Mouse (Mus musculus): ENCODE measurements at regions not wholly inside any gene's neighbourhood (a gene's known extent, or its start where the extent isn't known, plus 50 kb on each side); places are given as distances from the start of the nearest gene placed in this dataset.

- in situ Hi-C loops (cut with MboI, MseI): loop anchor here (5.0 to 25.0 kb wide), 4 partner anchors 343 to 785 kb away; partner anchors contain the start of gene Tbc1d19 (in 1 of the 2)
Observed at GRCm38 (mm10) chr5:53329591-53329990, 62.7 kb downstream of the Smim20 start.

- in situ Hi-C loops (cut with MboI, MseI): loop anchor here in 1 of 2 experiments (25.0 kb wide), 1 partner anchor 776 kb away; no protein-coding TSS in a partner anchor
Observed at GRCm38 (mm10) chr5:53336704-53337103, 69.8 kb downstream of the Smim20 start.

- in situ Hi-C loops (cut with MboI, MseI): loop anchor here in 1 of 2 experiments (25.0 kb wide), 1 partner anchor 774 kb away; no protein-coding TSS in a partner anchor
Observed at GRCm38 (mm10) chr5:53337816-53338215, 70.9 kb downstream of the Smim20 start.

GRCm38 (mm10) chr5:53345164-53345563 lies 78.3 kb downstream of the Smim20 start:
- in situ Hi-C loops (cut with MboI, MseI): loop anchor here in 1 of 2 experiments (10.0 to 25.0 kb wide), 2 partner anchors 767 to 1780 kb away; partner anchors contain the start of gene Ppargc1a

DNA sequence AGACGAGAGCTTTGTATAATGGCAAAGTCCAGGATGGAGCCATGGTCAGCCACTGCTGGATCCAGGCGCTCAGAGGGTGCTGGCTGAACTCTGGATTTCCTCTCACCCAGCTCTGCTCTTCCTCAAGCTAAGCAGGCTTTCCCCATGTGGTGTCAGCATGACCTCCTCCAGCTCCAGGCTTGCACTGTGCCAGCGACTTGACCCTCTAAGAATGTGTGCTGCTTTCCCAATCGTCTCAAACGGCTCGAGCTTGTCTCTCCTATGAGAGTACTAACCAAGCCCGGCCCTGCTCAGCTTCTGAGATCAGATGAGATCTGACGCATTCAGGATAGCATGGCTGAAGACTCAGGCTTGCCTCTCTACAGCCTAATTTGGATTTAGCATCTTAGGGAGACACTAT lies 79.1 kb downstream of the Smim20 start:
- in situ Hi-C loops (cut with MboI, MseI): loop anchor here in 1 of 2 experiments (10.0 to 25.0 kb wide), 2 partner anchors 766 to 1781 kb away; partner anchors contain the start of gene Ppargc1a

DNA sequence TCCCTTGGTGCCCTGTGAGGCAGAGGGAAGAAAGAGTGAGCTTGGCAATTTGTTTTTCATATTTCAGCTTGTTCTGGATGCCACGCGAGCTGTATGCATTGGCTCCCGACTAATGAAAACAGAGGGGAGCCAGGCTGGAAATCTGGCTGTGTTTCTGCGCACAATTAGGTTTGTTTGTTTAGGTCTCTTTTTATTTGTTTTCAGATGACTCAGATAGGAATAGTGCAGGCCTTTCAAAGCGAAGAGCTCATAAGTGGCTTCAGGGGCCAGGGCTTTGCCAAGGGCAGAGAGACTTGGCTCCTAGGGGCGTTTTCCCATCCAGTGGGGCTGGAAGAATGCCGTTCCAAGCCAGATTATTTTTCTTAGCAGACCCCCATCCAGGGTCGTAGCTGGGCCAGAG lies 79.9 kb downstream of the Smim20 start:
- in situ Hi-C loops (cut with MboI, MseI): loop anchor here in 1 of 2 experiments (10.0 to 25.0 kb wide), 2 partner anchors 766 to 1782 kb away; partner anchors contain the start of gene Ppargc1a

DNA sequence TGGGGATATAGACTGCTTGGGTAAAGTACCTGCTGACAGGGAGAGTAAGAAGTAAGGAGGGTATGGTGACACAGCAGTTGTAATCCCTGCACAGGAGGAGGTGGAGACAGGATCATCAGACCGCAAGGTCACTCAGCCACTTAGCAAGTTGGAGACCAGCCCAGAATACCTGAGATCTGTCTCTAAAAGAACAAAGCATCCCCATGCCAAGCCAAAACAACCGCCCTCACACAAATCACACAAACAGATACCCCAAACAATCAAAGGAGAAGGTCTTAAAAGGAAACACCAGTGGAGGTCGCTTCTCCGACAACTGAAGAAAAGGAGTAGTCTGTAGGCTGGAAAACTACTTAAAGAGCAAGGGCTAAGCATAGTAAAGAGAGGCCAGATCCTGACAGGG lies 86.0 kb downstream of the Smim20 start:
- in situ Hi-C loops (cut with MboI, MseI): no loop called here

- in situ Hi-C loops (cut with MboI, MseI): no loop called here
Observed at GRCm38 (mm10) chr5:53354296-53354695, 87.4 kb downstream of the Smim20 start.

DNA sequence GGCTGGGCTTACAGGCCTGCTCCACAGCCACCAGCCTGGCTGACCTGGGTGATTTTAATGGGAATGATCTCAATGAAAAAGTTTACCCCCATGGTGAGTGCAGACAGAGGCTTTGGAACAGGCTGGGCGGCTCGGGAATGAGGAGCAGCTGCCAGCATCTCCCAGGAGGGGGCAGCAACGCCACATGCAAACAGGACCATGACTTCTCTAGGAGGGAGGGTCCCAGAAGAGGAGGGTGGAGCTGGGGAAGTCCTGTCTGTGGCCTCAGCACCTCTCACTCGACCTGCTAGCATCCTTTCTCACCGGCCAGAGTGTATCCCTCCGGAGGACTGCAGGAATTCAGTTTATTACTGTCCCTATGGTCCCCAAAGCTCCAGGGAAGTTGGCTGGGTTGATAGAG lies 88.2 kb downstream of the Smim20 start:
- in situ Hi-C loops (cut with MboI, MseI): loop anchor here (5.0 kb wide), 3 partner anchors 37 to 237 kb away; no protein-coding TSS in a partner anchor

DNA sequence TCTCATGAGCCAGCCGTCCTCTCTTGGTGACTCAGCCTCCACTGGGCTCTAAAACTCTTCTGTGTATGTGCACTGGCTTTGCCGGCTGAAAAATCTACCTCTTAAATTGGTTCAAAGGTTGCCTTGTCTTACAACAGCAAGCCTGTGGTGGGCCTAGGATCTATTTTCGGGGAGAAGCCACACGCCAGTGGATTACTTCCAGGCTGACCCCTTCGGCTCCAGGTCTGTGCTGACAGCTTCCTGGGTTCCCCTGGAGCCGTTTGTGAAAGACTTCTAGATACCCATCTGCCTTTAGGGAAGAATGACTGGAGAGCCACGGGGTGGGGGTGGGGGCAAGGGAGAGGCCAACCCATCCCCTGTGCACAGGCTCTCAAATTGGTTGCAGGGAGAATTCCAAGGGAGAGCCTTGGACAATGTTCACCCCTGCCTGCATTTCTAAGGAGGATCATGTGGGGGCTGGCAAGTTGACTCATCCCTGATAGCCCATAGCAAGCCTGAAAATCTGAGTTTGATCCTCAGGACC lies 90.3 kb downstream of the Smim20 start:
- in situ Hi-C loops (cut with MboI, MseI): loop anchor here (5.0 kb wide), 3 partner anchors 35 to 235 kb away; no protein-coding TSS in a partner anchor

- in situ Hi-C loops (cut with MboI, MseI): loop anchor here (5.0 kb wide), 3 partner anchors 34 to 234 kb away; no protein-coding TSS in a partner anchor
Observed at GRCm38 (mm10) chr5:53358181-53358580, 91.3 kb downstream of the Smim20 start.

GRCm38 (mm10) chr5:53359887-53360286 lies 93.0 kb downstream of the Smim20 start:
- in situ Hi-C loops (cut with MboI, MseI): loop anchor here (5.0 kb wide), 3 partner anchors 32 to 232 kb away; no protein-coding TSS in a partner anchor

- in situ Hi-C loops (cut with MboI, MseI): no loop called here
Observed at GRCm38 (mm10) chr5:53361295-53361694, 94.4 kb downstream of the Smim20 start.

DNA sequence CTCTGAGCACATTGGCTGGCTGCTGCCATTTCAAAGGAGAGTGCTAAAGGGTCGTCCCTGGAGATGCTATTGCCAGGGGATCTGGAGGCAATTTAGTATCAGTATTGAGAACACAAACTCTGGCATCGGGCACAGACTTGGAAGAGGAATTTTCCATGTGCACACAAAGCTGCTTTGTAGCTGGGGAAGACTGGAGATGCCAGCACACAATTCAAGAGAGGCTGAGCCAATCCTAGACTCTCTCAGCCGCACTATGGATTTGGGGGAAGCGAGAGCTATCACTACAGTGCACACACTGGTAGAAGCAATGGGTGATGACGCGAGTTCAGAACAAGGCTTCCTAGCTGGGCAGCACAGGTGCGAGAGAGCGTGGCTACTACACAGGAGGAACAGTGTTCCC lies 97.0 kb downstream of the Smim20 start:
- in situ Hi-C loops (cut with MboI, MseI): no loop called here

- in situ Hi-C loops (cut with MboI, MseI): no loop called here
Observed at GRCm38 (mm10) chr5:53366882-53367561, 98.9 kb upstream of the Rbpj start.

DNA sequence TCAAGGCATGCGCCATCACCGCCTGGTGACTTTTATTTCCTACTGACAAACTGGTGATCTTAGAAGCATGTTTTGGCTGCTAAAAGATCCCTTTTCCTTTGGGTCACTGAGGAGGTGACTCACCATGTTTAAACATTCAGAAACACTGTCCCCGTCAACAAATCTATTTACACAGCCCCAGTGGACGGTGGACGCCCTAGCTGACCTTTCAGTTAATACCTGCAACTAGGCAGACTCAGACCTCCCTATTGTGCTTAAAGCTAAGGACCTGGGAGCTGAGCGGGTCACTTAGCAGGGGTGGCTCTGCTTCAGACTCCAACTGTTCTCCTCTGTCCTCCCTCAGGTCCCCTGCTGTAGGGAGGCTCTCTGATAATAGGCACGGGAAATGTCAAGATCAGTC lies 95.7 kb upstream of the Rbpj start:
- in situ Hi-C loops (cut with MboI, MseI): no loop called here

GRCm38 (mm10) chr5:53371638-53372037 lies 94.3 kb upstream of the Rbpj start:
- in situ Hi-C loops (cut with MboI, MseI): no loop called here

DNA sequence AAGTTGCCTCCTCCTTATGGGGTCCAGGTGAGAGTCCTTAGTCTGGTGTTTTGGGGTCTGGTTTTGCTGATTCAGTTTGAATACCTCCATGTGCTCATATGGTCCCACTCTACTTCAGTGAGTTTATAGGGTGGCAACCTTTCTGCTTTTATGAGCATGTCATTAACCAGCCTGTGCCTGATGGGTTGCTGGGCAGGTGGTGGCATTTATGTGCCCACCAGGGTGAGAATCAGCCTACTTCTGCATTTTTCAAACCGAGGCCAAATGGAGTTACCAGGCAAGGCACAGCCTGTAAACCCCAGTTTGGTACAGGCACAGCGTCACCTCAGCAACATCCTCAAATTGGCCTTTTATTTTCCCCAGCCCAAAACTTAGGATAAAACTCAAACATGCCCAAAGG lies 92.6 kb upstream of the Rbpj start:
- in situ Hi-C loops (cut with MboI, MseI): no loop called here

- in situ Hi-C loops (cut with MboI, MseI): no loop called here
Observed at GRCm38 (mm10) chr5:53376856-53377255, 89.1 kb upstream of the Rbpj start.

- in situ Hi-C loops (cut with MboI, MseI): no loop called here
Observed at GRCm38 (mm10) chr5:53377698-53378097, 88.3 kb upstream of the Rbpj start.

- in situ Hi-C loops (cut with MboI, MseI): no loop called here
Observed at GRCm38 (mm10) chr5:53378106-53378505, 87.8 kb upstream of the Rbpj start.

- in situ Hi-C loops (cut with MboI, MseI): no loop called here
Observed at GRCm38 (mm10) chr5:53378599-53378998, 87.4 kb upstream of the Rbpj start.

DNA sequence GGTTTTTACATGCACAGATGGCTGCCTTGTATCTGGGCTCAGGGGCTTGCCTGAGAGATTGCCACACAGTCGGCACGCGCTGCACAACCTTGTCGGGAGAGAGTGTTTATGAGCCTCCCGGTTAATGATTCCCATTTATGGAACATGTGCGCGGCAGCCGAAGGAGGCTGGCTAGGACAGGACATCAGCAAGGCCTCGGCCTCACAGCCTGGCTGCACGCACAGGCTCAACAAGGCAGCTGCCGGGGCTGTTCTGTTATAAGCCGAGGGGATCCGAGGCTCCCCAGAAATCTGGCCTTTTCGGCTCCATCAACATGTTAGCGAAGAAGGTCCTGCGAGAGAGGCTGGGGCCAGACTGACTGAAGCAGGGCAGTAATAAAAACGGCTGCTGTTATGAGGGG lies 86.3 kb upstream of the Rbpj start:
- in situ Hi-C loops (cut with MboI, MseI): no loop called here

All from T-helper 17 cell (primary cell).